Comparison of ENCODE assay signal across 8 mouse cellular contexts in the genomic region with DNA sequence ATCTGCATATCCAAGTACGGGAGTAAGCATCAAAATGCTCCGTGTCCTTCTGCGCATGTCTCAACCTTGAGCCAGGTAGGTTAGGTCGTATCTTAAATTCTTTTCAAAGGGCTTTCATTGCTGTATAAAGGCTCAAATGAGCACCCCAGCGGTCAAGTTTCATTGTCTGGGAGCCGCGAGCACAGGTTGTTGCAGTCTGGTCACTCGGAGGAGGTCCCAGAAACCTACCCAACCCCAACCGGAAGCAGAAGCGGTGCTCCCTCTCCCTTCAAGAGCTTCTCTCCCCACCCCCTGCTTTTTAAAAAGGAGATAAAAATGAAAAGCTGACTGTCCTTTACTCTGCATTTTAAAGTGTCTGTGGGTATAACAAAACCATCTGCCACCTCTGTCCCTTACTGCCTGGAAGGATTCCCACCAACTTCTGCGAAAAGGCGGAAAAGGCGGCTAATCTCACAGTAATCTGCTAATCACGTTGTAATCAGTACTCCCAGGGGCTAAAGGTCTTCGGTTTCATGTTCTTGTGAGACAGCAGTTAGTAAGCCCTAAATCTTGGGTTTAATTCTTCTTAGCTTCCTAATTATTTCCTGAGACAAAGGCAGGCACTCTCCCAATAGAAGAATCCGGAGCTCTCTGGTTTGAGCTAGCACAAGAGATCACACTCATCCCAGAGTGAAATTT.
DNase-seq lines count a peak whose midpoint lies in the region; ATAC-seq lines count a peak whose summit lies in the region.

No protein-coding gene starts in this region.

- H3K27ac ChIP-seq in heart, embryonic 10.5 days: 0 out of 2 replicates have a peak overlapping the region, but pooled peaks have one; percentile 29
- H3K27ac ChIP-seq in hindbrain, embryonic 12.5 days: no peak overlapping the region
- no peak overlapping the region for H3K27ac ChIP-seq in limb, embryonic 15.5 days
- no peak overlapping the region for H3K27ac ChIP-seq in stomach, embryonic 14.5 days (ENCODE audit: low read length)

- no peak for ATAC-seq in hindbrain, embryonic 12.5 days (ENCODE audit: low FRiP score)
- no peak for ATAC-seq in limb, embryonic 15.5 days (ENCODE audit: insufficient number of reproducible peaks, low FRiP score, low TSS enrichment, low read depth)
- ATAC-seq in stomach, embryonic 14.5 days (ENCODE audit: insufficient number of reproducible peaks, insufficient read depth, low FRiP score, low read depth): no peak

- H3K4me3 ChIP-seq in heart, embryonic 10.5 days: peak overlapping the region; percentile 49
- H3K4me3 ChIP-seq in hindbrain, embryonic 12.5 days: no peak overlapping the region
- peak overlapping the region; percentile 32 for H3K4me3 ChIP-seq in limb, embryonic 15.5 days
- no peak overlapping the region for H3K4me3 ChIP-seq in stomach, embryonic 14.5 days (ENCODE audit: low read depth, low read length)

- H3K9ac ChIP-seq in hindbrain, embryonic 12.5 days: no peak overlapping the region
- no peak overlapping the region for H3K9ac ChIP-seq in limb, embryonic 15.5 days
- no peak overlapping the region for H3K9ac ChIP-seq in stomach, embryonic 14.5 days (replicated peaks; ENCODE audit: low read depth, low read length)

- DNase-seq in heart, embryonic 10.5 days (ENCODE audit: low spot score): no peak
- DNase-seq in heart, postnatal 4 days: no peak
- DNase-seq in T-cell, adult 2 months (ENCODE audit: low spot score): peak; percentile 7
- DNase-seq in natural killer cell, adult 2 months (ENCODE audit: low spot score in 2 of 2): no peak
- DNase-seq in urinary bladder, postnatal 25 days (ENCODE audit: low spot score): no peak

- WGBS in heart, embryonic 10.5 days: 28% methylated on average over 16 of the region's 16 CpGs
- 51% methylated on average over 16 of the region's 16 CpGs for WGBS in hindbrain, embryonic 12.5 days
- 15% methylated on average over 16 of the region's 16 CpGs for WGBS in limb, embryonic 15.5 days
- WGBS in stomach, embryonic 14.5 days: 34% methylated on average over 16 of the region's 16 CpGs

- H3K9me3 ChIP-seq in heart, embryonic 10.5 days: no peaks in the 10 kb centered on the region
- H3K9me3 ChIP-seq in hindbrain, embryonic 12.5 days (replicated peaks): no peaks in the 10 kb centered on the region
- no peaks in the 10 kb centered on the region for H3K9me3 ChIP-seq in limb, embryonic 15.5 days
- H3K9me3 ChIP-seq in stomach, embryonic 14.5 days (ENCODE audit: control insufficient read depth, low read depth, low read length): no peaks in the 10 kb centered on the region

- H3K36me3 ChIP-seq in heart, embryonic 10.5 days: no peaks in the 10 kb centered on the region
- H3K36me3 ChIP-seq in hindbrain, embryonic 12.5 days: no peaks in the 10 kb centered on the region
- H3K36me3 ChIP-seq in limb, embryonic 15.5 days: no peaks in the 10 kb centered on the region
- no peaks in the 10 kb centered on the region for H3K36me3 ChIP-seq in stomach, embryonic 14.5 days (ENCODE audit: control insufficient read depth, insufficient read depth, low read length)

- peaks cover 5% of the 10 kb centered on the region; the same call in 1 of the 2 replicates for H3K27me3 ChIP-seq in heart, embryonic 10.5 days (ENCODE audit: insufficient read depth, poor library complexity, severe bottlenecking)
- H3K27me3 ChIP-seq in hindbrain, embryonic 12.5 days: no peaks in the 10 kb centered on the region
- H3K27me3 ChIP-seq in limb, embryonic 15.5 days: peaks cover 3% of the 10 kb centered on the region; the same call in 1 of the 2 replicates
- H3K27me3 ChIP-seq in stomach, embryonic 14.5 days (ENCODE audit: control insufficient read depth, insufficient read depth, low read length): no peaks in the 10 kb centered on the region

- H3K4me1 ChIP-seq in heart, embryonic 10.5 days: 0 out of 2 replicates have a peak, but pooled peaks cover 2% of the 10 kb centered on the region
- H3K4me1 ChIP-seq in hindbrain, embryonic 12.5 days: no peaks in the 10 kb centered on the region
- peaks cover 12% of the 10 kb centered on the region for H3K4me1 ChIP-seq in limb, embryonic 15.5 days
- no peaks in the 10 kb centered on the region for H3K4me1 ChIP-seq in stomach, embryonic 14.5 days (ENCODE audit: control insufficient read depth, insufficient read depth, low read length)

- H3K4me2 ChIP-seq in hindbrain, embryonic 12.5 days (replicated peaks): peak overlapping the region; percentile 17; the same call in 1 of the 2 replicates
- peak overlapping the region; percentile 47 for H3K4me2 ChIP-seq in limb, embryonic 15.5 days
- H3K4me2 ChIP-seq in stomach, embryonic 14.5 days (replicated peaks; ENCODE audit: low read depth, low read length): peak overlapping the region; percentile 24; the same call in 1 of the 2 replicates

Comparison
In these comparisons a context has a peak if more than half of its experiments do, and no peak if none do; other contexts are left out.
1. H3K4me3 ChIP-seq: peak in heart, embryonic 10.5 days (single experiment) and limb, embryonic 15.5 days (single experiment); none in hindbrain, embryonic 12.5 days (single experiment) and stomach, embryonic 14.5 days (single experiment).
2. Peak in every context shown above with its lines, with median percentiles within 50 percentile points of each other: H3K4me2 ChIP-seq.